Mouse (Mus musculus): ENCODE measurements at regions not wholly inside any gene's neighbourhood (a gene's known extent, or its start where the extent isn't known, plus 50 kb on each side); places are given as distances from the start of the nearest gene placed in this dataset.
"Not testable (repeated sequence)": the region's sequence is repeated elsewhere in the genome, so short reads cannot be mapped to it uniquely, and the experiment has no call there.

GRCm38 (mm10) chr7:122820587-122821535, 144.6 kb upstream of the Rbbp6 start:
- in situ Hi-C loops (cut with MboI, MseI), result loop anchor here in 1 of 2 experiments (10.0 kb wide), 1 partner anchor 1594 kb away; no protein-coding TSS in a partner anchor

DNA sequence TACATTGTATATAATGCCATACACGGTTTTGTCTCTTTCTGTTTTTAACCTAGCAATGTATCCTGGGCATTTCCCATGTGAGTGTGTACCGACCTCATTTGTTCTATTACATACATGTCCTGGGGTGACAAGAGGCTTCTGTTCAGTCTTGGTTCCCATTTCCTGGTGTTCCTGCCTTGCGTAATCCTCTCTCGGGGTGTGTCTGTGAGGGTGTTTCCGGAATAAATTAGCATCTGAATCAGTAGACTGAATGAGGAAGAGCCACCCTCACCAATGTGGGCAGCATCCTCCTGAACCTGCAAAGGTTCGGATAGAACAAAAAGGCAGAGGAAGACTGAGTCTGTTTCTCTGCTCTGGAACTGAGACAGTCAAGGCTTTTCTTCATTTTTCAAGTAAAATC, 142.1 kb upstream of the Rbbp6 start:
- in situ Hi-C loops (cut with MboI, MseI), result loop anchor here in 1 of 2 experiments (10.0 kb wide), 1 partner anchor 1591 kb away; no protein-coding TSS in a partner anchor

DNA sequence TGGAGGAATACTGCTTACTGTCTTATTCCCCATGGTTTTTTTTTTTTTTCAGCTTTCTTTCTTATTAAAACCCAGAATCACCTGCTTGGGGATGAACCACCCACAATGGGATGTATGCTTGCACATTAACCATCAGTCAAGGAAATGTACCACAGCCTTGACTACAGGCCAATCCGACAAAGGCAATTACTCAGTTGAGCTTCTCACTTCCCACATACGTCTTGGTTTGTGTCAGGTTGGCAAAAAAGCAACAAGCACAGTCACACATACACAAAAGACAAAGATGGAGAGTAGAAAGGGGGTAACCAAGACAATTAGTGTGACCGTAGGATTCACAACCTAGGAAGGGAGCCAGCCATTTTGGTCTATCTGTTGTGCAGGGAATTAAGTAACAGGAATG, 126.4 kb upstream of the Rbbp6 start:
- in situ Hi-C loops (cut with MboI, MseI), result loop anchor here in 1 of 2 experiments (10.0 kb wide), 1 partner anchor 1356 kb away; no protein-coding TSS in a partner anchor

- in situ Hi-C loops (cut with MboI, MseI), result loop anchor here in 1 of 2 experiments (5.0 kb wide), 1 partner anchor 63 kb away; no protein-coding TSS in a partner anchor
Measured at GRCm38 (mm10) chr7:122844831-122845230, 120.7 kb upstream of the Rbbp6 start.

- in situ Hi-C loops (cut with MboI, MseI), result no loop called here
Measured at GRCm38 (mm10) chr7:122847376-122847775, 118.1 kb upstream of the Rbbp6 start.

- in situ Hi-C loops (cut with MboI, MseI), result no loop called here
Measured at GRCm38 (mm10) chr7:122873386-122873785, 92.1 kb upstream of the Rbbp6 start.

- in situ Hi-C loops (cut with MboI, MseI), result no loop called here
Measured at GRCm38 (mm10) chr7:122876286-122876685, 89.2 kb upstream of the Rbbp6 start.

DNA sequence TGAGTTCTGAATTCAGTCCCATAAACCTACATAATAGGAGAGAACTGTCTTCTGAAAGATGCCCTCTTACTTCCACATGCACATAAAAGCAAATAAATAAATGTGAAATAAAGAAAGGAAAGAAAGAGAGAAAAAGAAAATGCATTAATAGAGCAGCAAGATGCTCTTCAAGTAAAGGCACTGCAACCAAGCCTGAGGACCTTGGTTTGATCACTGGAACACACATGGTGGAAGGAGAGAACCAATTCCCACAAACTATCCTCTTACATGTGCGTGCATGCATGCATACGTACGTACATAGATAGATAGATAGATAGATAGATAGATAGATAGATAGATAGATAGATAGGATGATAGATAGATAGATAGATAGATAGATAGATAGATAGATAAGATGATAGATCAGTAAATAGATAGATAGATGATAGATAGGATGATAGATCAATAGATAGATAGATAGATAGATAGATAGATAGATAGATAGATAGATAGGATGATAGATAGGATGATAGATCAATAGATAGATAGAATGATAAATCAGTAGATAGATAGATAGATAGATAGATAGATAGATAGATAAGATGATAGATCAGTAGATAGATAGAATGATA, 83.5 kb upstream of the Rbbp6 start:
- in situ Hi-C loops (cut with MboI, MseI), result not testable (repeated sequence)

GRCm38 (mm10) chr7:122886737-122887136, 78.7 kb upstream of the Rbbp6 start:
- in situ Hi-C loops (cut with MboI, MseI), result no loop called here

DNA sequence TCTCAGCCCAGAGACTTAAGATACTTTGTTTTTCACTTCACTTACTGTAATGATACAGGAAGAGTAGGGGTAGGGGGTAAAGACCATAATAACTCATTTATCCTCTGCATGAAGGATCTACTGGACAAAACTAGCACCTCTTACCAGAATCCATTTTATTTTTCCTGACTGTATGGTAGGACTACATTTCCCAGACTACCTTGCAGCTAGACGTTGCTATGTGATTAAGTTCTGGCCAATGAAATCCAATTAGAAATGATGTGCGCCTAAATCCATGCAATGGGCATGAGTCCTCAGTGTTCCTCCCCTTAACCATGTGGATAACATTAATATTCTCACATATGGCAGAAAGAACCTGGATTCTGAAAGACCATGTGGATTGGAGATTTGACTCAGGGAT, 68.3 kb upstream of the Rbbp6 start:
- in situ Hi-C loops (cut with MboI, MseI), result no loop called here

DNA sequence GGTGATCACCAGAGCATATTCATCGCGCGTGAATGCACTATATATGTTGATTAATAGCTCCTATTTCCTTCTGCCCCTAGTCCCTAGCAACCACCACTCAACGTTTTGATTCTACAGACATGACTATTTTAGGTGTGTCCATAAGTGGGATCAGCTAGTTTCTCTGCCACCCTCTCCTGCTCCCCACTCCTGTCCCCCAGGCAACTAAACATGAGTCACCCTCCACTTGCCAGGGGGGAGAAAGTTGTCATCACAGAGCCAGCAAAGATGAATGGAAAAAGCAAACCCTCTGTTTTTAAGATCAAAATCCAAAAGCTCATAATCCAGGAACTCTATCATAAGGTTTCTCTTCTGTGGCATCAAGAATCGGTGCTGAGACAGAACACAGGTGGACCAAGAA, 59.4 kb upstream of the Rbbp6 start:
- in situ Hi-C loops (cut with MboI, MseI), result loop anchor here (5.0 kb wide), 3 partner anchors 424 to 669 kb away; no protein-coding TSS in a partner anchor

GRCm38 (mm10) chr7:122909296-122909695, 56.2 kb upstream of the Rbbp6 start:
- in situ Hi-C loops (cut with MboI, MseI), result loop anchor here (5.0 kb wide), 3 partner anchors 427 to 672 kb away; no protein-coding TSS in a partner anchor
